Mouse (Mus musculus): Measurements from ENCODE around the gene Sgk1.

DNA sequence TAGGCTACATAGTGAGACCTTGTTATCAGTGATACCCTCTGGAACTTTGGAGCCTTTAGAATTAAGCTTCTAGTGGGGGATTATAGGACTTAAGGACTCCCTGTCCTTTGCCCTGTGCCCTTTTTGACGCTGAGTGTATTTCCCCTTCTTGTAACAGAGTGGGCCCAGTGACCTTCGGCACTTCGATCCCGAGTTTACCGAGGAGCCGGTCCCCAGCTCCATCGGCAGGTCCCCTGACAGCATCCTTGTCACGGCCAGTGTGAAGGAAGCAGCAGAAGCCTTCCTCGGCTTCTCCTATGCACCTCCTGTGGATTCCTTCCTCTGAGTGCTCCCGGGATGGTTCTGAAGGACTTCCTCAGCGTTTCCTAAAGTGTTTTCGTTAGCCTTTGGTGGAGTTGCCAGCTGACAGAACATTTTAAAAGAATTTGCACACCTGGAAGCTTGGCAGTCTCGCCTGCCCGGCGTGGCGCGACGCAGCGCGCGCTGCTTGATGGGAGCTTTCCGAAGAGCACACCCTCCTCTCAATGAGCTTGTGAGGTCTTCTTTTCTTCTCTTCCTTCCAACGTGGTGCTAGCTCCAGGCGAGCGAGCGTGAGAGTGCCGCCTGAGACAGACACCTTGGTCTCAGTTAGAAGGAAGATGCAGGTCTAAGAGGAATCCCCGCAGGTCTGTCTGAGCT is 116.7 kb downstream of the Sgk1 start:
- TF ChIP-seq GATA1 (IDR thresholded peaks at IDR 0.05; ENCODE audit: borderline replicate concordance, low read length) (no peak), CTCF (IDR thresholded peaks at IDR 0.05; ENCODE audit: low read depth, low read length) (no peak)

All from G1E (cell line).